Mouse (Mus musculus): ENCODE data around the gene Med8.

Gene Med8

GRCm38 (mm10) chr4:118409142-118409900 lies at the start of gene Med8, which contains the start of gene Szt2:
Med8 (plus strand) TSS chr4:118409337.
Szt2 (minus strand) TSS chr4:118409273.
- in situ Hi-C loops (cut with MboI; ENCODE audit: low pct_unique_long_range_greater_than_20kb in 1 of 2, low sequenced_read_pairs in 2 of 2, unreplicated experiment in 1 of 2) = no loop called here

- in situ Hi-C loops (cut with MboI; ENCODE audit: low pct_unique_long_range_greater_than_20kb in 1 of 2, low sequenced_read_pairs in 2 of 2, unreplicated experiment in 1 of 2) = no loop called here
Measured at GRCm38 (mm10) chr4:118359896-118360720, 49.0 kb upstream of the Med8 start.

- in situ Hi-C loops (cut with MboI; ENCODE audit: low pct_unique_long_range_greater_than_20kb in 1 of 2, low sequenced_read_pairs in 2 of 2, unreplicated experiment in 1 of 2) = no loop called here
Measured at GRCm38 (mm10) chr4:118361451-118361850, 47.7 kb upstream of the Med8 start.

- in situ Hi-C loops (cut with MboI; ENCODE audit: low pct_unique_long_range_greater_than_20kb in 1 of 2, low sequenced_read_pairs in 2 of 2, unreplicated experiment in 1 of 2) = no loop called here
Measured at GRCm38 (mm10) chr4:118362879-118363278, 46.3 kb upstream of the Med8 start.

GRCm38 (mm10) chr4:118363985-118364384 lies 45.2 kb upstream of the Med8 start:
- in situ Hi-C loops (cut with MboI; ENCODE audit: low pct_unique_long_range_greater_than_20kb in 1 of 2, low sequenced_read_pairs in 2 of 2, unreplicated experiment in 1 of 2) = no loop called here

- in situ Hi-C loops (cut with MboI; ENCODE audit: low pct_unique_long_range_greater_than_20kb in 1 of 2, low sequenced_read_pairs in 2 of 2, unreplicated experiment in 1 of 2) = no loop called here
Measured at GRCm38 (mm10) chr4:118364641-118365040, 44.5 kb upstream of the Med8 start.

- in situ Hi-C loops (cut with MboI; ENCODE audit: low pct_unique_long_range_greater_than_20kb in 1 of 2, low sequenced_read_pairs in 2 of 2, unreplicated experiment in 1 of 2) = no loop called here
Measured at GRCm38 (mm10) chr4:118365991-118366390, 43.1 kb upstream of the Med8 start.

- in situ Hi-C loops (cut with MboI; ENCODE audit: low pct_unique_long_range_greater_than_20kb in 1 of 2, low sequenced_read_pairs in 2 of 2, unreplicated experiment in 1 of 2) = no loop called here
Measured at GRCm38 (mm10) chr4:118367551-118367950, 41.6 kb upstream of the Med8 start.

GRCm38 (mm10) chr4:118368616-118369015 lies 40.5 kb upstream of the Med8 start:
- in situ Hi-C loops (cut with MboI; ENCODE audit: low pct_unique_long_range_greater_than_20kb in 1 of 2, low sequenced_read_pairs in 2 of 2, unreplicated experiment in 1 of 2) = no loop called here

GRCm38 (mm10) chr4:118371822-118372221 lies 37.3 kb upstream of the Med8 start:
- in situ Hi-C loops (cut with MboI; ENCODE audit: low pct_unique_long_range_greater_than_20kb in 1 of 2, low sequenced_read_pairs in 2 of 2, unreplicated experiment in 1 of 2) = no loop called here

- in situ Hi-C loops (cut with MboI; ENCODE audit: low pct_unique_long_range_greater_than_20kb in 1 of 2, low sequenced_read_pairs in 2 of 2, unreplicated experiment in 1 of 2) = no loop called here
Measured at GRCm38 (mm10) chr4:118375999-118376398, 33.1 kb upstream of the Med8 start.

GRCm38 (mm10) chr4:118383271-118383670 lies 25.9 kb upstream of the Med8 start:
- in situ Hi-C loops (cut with MboI; ENCODE audit: low pct_unique_long_range_greater_than_20kb in 1 of 2, low sequenced_read_pairs in 2 of 2, unreplicated experiment in 1 of 2) = no loop called here

- in situ Hi-C loops (cut with MboI; ENCODE audit: low pct_unique_long_range_greater_than_20kb in 1 of 2, low sequenced_read_pairs in 2 of 2, unreplicated experiment in 1 of 2) = no loop called here
Measured at GRCm38 (mm10) chr4:118387316-118387715, 21.8 kb upstream of the Med8 start.

- in situ Hi-C loops (cut with MboI; ENCODE audit: low pct_unique_long_range_greater_than_20kb in 1 of 2, low sequenced_read_pairs in 2 of 2, unreplicated experiment in 1 of 2) = no loop called here
Measured at GRCm38 (mm10) chr4:118390146-118390545, 19.0 kb upstream of the Med8 start.

GRCm38 (mm10) chr4:118394505-118394904 lies 14.6 kb upstream of the Med8 start:
- in situ Hi-C loops (cut with MboI; ENCODE audit: low pct_unique_long_range_greater_than_20kb in 1 of 2, low sequenced_read_pairs in 2 of 2, unreplicated experiment in 1 of 2) = no loop called here

- in situ Hi-C loops (cut with MboI; ENCODE audit: low pct_unique_long_range_greater_than_20kb in 1 of 2, low sequenced_read_pairs in 2 of 2, unreplicated experiment in 1 of 2) = no loop called here
Measured at GRCm38 (mm10) chr4:118395289-118395688, 13.8 kb upstream of the Med8 start.

GRCm38 (mm10) chr4:118396433-118396832 lies 12.7 kb upstream of the Med8 start:
- in situ Hi-C loops (cut with MboI; ENCODE audit: low pct_unique_long_range_greater_than_20kb in 1 of 2, low sequenced_read_pairs in 2 of 2, unreplicated experiment in 1 of 2) = no loop called here

- in situ Hi-C loops (cut with MboI; ENCODE audit: low pct_unique_long_range_greater_than_20kb in 1 of 2, low sequenced_read_pairs in 2 of 2, unreplicated experiment in 1 of 2) = no loop called here
Measured at GRCm38 (mm10) chr4:118398400-118398799, 10.7 kb upstream of the Med8 start.

- in situ Hi-C loops (cut with MboI; ENCODE audit: low pct_unique_long_range_greater_than_20kb in 1 of 2, low sequenced_read_pairs in 2 of 2, unreplicated experiment in 1 of 2) = no loop called here
Measured at GRCm38 (mm10) chr4:118401421-118401820, 7.7 kb upstream of the Med8 start.

- in situ Hi-C loops (cut with MboI; ENCODE audit: low pct_unique_long_range_greater_than_20kb in 1 of 2, low sequenced_read_pairs in 2 of 2, unreplicated experiment in 1 of 2) = no loop called here
Measured at GRCm38 (mm10) chr4:118401918-118402317, 7.2 kb upstream of the Med8 start.
